Mouse (Mus musculus) embryonic stem cell, embryonic (primary cell): Measurements from ENCODE around the gene Hjurp.

Experiments used
- CTCF ChIA-PET, 4 experiments: fragments of 300-600 bp in 2 of 4; fragments of 350-600 bp in 2 of 4; sonication (Branson Sonifier 250); formaldehyde crosslinking; loops; one replicate each; lab custom pipeline; 2022; ENCODE audit warnings: inconsistent platforms in 2 of 4; lab: Charles Lee
- POLR2A ChIA-PET, 4 experiments: fragments of 300-600 bp in 2 of 4; fragments of 350-600 bp in 2 of 4; sonication (Branson Sonifier 250); formaldehyde crosslinking; loops; one replicate each; lab custom pipeline; 2022; ENCODE audit warnings: antibody characterized with exemption in 4 of 4, inconsistent platforms in 1 of 4; lab: Charles Lee

Hjurp gene

GRCm38 (mm10) chr1:88253106-88253505 lies 24.3 kb downstream of the Hjurp start:
- POLR2A ChIA-PET: interaction anchor here in 2 of 4 experiments (0.6 to 15.1 kb wide), 10 partner anchors 9 to 34 kb away, joined by 3 to 143 read pairs (median 4); partner anchors contain the start of genes Hjurp (in 1 of the 2) and Trpm8 (in 1 of the 2)
- CTCF ChIA-PET: interaction anchor here (0.8 to 2.2 kb wide), 7 partner anchors 24 to 48 kb away, joined by 3 to 7 read pairs (median 4); partner anchors contain the start of genes Trpm8 (in 2 of the 4) and Hjurp (in 1 of the 4)

GRCm38 (mm10) chr1:88250023-88250422 lies 27.4 kb downstream of the Hjurp start:
- CTCF ChIA-PET: interaction anchor here in 2 of 4 experiments (0.6 to 1.9 kb wide), 3 partner anchors 9 to 40 kb away, joined by 6 to 21 read pairs (median 8); no protein-coding TSS in a partner anchor
- POLR2A ChIA-PET: interaction anchor here in 1 of 4 experiments (1.3 to 13.5 kb wide), 3 partner anchors 15 to 23 kb away, joined by 4 to 143 read pairs (median 5); no protein-coding TSS in a partner anchor

GRCm38 (mm10) chr1:88249596-88249995 lies 27.8 kb downstream of the Hjurp start:
- CTCF ChIA-PET: interaction anchor here in 1 of 4 experiments (1.9 kb wide), 1 partner anchor 41 kb away, joined by 6 read pairs; no protein-coding TSS in a partner anchor
- POLR2A ChIA-PET: interaction anchor here in 2 of 4 experiments (1.1 to 13.5 kb wide), 4 partner anchors 7 to 23 kb away, joined by 4 to 143 read pairs (median 4); no protein-coding TSS in a partner anchor

GRCm38 (mm10) chr1:88248658-88249057 lies 28.8 kb downstream of the Hjurp start:
- ChIA-PET POLR2A (interaction anchor here in 3 of 4 experiments (0.5 to 13.5 kb wide), 11 partner anchors 8 to 29 kb away, joined by 3 to 143 read pairs (median 4); no protein-coding TSS in a partner anchor), CTCF (interaction anchor here in 2 of 4 experiments (1.2 to 1.9 kb wide), 3 partner anchors 36 to 42 kb away, joined by 3 to 6 read pairs (median 3); no protein-coding TSS in a partner anchor)

- ChIA-PET CTCF (interaction anchor here in 1 of 4 experiments (1.6 kb wide), 1 partner anchor 37 kb away, joined by 3 read pairs; no protein-coding TSS in a partner anchor), POLR2A (interaction anchor here in 2 of 4 experiments (0.8 to 13.5 kb wide), 8 partner anchors 9 to 30 kb away, joined by 3 to 143 read pairs (median 4); no protein-coding TSS in a partner anchor)
Measured at GRCm38 (mm10) chr1:88247660-88248059, 29.8 kb downstream of the Hjurp start.

GRCm38 (mm10) chr1:88246386-88246785 lies 31.0 kb downstream of the Hjurp start:
- POLR2A ChIA-PET: interaction anchor here in 2 of 4 experiments (0.9 to 13.5 kb wide), 7 partner anchors 10 to 38 kb away, joined by 3 to 143 read pairs (median 4); no protein-coding TSS in a partner anchor
- CTCF ChIA-PET: interaction anchor here in 3 of 4 experiments (0.5 to 1.9 kb wide), 3 partner anchors 39 to 197 kb away, joined by 3 to 6 read pairs (median 5); no protein-coding TSS in a partner anchor

- POLR2A ChIA-PET: interaction anchor here in 2 of 4 experiments (0.7 to 13.5 kb wide), 5 partner anchors 9 to 31 kb away, joined by 3 to 143 read pairs (median 10); partner anchors contain the start of genes Hjurp (in 1 of the 2) and Trpm8 (in 1 of the 2)
- CTCF ChIA-PET: interaction anchor here in 3 of 4 experiments (0.5 to 4.1 kb wide), 4 partner anchors 39 to 198 kb away, joined by 3 to 11 read pairs (median 6); no protein-coding TSS in a partner anchor
Measured at GRCm38 (mm10) chr1:88245881-88246280, 31.6 kb downstream of the Hjurp start.

- POLR2A ChIA-PET: interaction anchor here in 3 of 4 experiments (0.6 to 2.1 kb wide), 6 partner anchors 10 to 1193 kb away, joined by 3 to 11 read pairs (median 6); partner anchors contain the start of genes Hjurp (in 1 of the 3) and Trpm8 (in 1 of the 3)
- CTCF ChIA-PET: interaction anchor here in 2 of 4 experiments (0.5 to 4.1 kb wide), 4 partner anchors 41 to 213 kb away, joined by 3 to 11 read pairs (median 4); no protein-coding TSS in a partner anchor
Measured at GRCm38 (mm10) chr1:88243861-88244260, 33.6 kb downstream of the Hjurp start.

- POLR2A ChIA-PET: interaction anchor here in 1 of 4 experiments (1.2 kb wide), 1 partner anchor 25 kb away, joined by 4 read pairs; no protein-coding TSS in a partner anchor
- CTCF ChIA-PET: interaction anchor here in 1 of 4 experiments (0.8 kb wide), 1 partner anchor 47 kb away, joined by 3 read pairs; no protein-coding TSS in a partner anchor
Measured at GRCm38 (mm10) chr1:88240579-88240978, 36.9 kb downstream of the Hjurp start.

GRCm38 (mm10) chr1:88240072-88240471 lies 37.4 kb downstream of the Hjurp start:
- POLR2A ChIA-PET: interaction anchor here in 1 of 4 experiments (1.6 kb wide), 1 partner anchor 14 kb away, joined by 3 read pairs; no protein-coding TSS in a partner anchor
- CTCF ChIA-PET: no interaction called here

GRCm38 (mm10) chr1:88238771-88239170 lies 38.7 kb downstream of the Hjurp start:
- ChIA-PET POLR2A (interaction anchor here in 1 of 4 experiments (0.7 to 1.7 kb wide), 5 partner anchors 8 to 17 kb away, joined by 3 to 5 read pairs (median 3); no protein-coding TSS in a partner anchor), CTCF (interaction anchor here in 1 of 4 experiments (0.6 kb wide), 1 partner anchor 39 kb away, joined by 3 read pairs; the partner anchor contains the start of genes Hjurp and Trpm8)

- ChIA-PET CTCF (interaction anchor here in 2 of 4 experiments (0.7 to 1.5 kb wide), 2 partner anchors 40 to 50 kb away, joined by 3 read pairs; partner anchors contain the start of genes Hjurp (in 1 of the 2) and Trpm8 (in 1 of the 2)), POLR2A (interaction anchor here in 2 of 4 experiments (0.5 to 1.9 kb wide), 6 partner anchors 10 to 998 kb away, joined by 3 to 5 read pairs (median 4); no protein-coding TSS in a partner anchor)
Measured at GRCm38 (mm10) chr1:88237311-88237710, 40.1 kb downstream of the Hjurp start.

GRCm38 (mm10) chr1:88235894-88236415 lies 41.5 kb downstream of the Hjurp start:
- CTCF ChIA-PET: interaction anchor here in 1 of 4 experiments (0.6 kb wide), 1 partner anchor 70 kb away, joined by 3 read pairs; no protein-coding TSS in a partner anchor
- POLR2A ChIA-PET: interaction anchor here in 2 of 4 experiments (0.5 to 1.9 kb wide), 8 partner anchors 10 to 110 kb away, joined by 3 to 6 read pairs (median 4); no protein-coding TSS in a partner anchor

GRCm38 (mm10) chr1:88235046-88235893 lies 42.2 kb downstream of the Hjurp start:
- CTCF ChIA-PET: interaction anchor here in 2 of 4 experiments (0.6 to 0.8 kb wide), 2 partner anchors 66 to 667 kb away, joined by 3 to 4 read pairs; no protein-coding TSS in a partner anchor

GRCm38 (mm10) chr1:88234646-88235045 lies 42.8 kb downstream of the Hjurp start:
- POLR2A ChIA-PET: interaction anchor here in 1 of 4 experiments (1.2 to 3.0 kb wide), 2 partner anchors 11 to 15 kb away, joined by 4 to 15 read pairs; no protein-coding TSS in a partner anchor
- CTCF ChIA-PET: interaction anchor here in 2 of 4 experiments (0.6 to 0.8 kb wide), 2 partner anchors 67 to 666 kb away, joined by 3 to 4 read pairs; no protein-coding TSS in a partner anchor

More at GRCm38 (mm10) chr1:88235046-88235893, 42.2 kb downstream of the Hjurp start:
- POLR2A ChIA-PET: interaction anchor here in 2 of 4 experiments (0.7 to 3.0 kb wide), 5 partner anchors 9 to 97 kb away, joined by 3 to 15 read pairs (median 3); no protein-coding TSS in a partner anchor

- POLR2A ChIA-PET: interaction anchor here in 2 of 4 experiments (0.5 to 3.0 kb wide), 5 partner anchors 10 to 15 kb away, joined by 3 to 15 read pairs (median 3); no protein-coding TSS in a partner anchor
- CTCF ChIA-PET: interaction anchor here in 1 of 4 experiments (0.6 kb wide), 1 partner anchor 666 kb away, joined by 3 read pairs; no protein-coding TSS in a partner anchor
Measured at GRCm38 (mm10) chr1:88234248-88234610, 43.2 kb downstream of the Hjurp start.
